Mouse (Mus musculus) cerebellum, postnatal 14 days (tissue): ENCODE measurements around the gene Sgce.
"Not testable (repeated sequence)": the region's sequence is repeated elsewhere in the genome, so short reads cannot be mapped to it uniquely, and the experiment has no call there.

Experiments
- DNase-seq, 2 experiments: peaks; one replicate each; pipeline ENCODE4 v3.0.0; 2021; ENCODE audit warnings: mixed read lengths in 2 of 2

The Sgce gene

DNA sequence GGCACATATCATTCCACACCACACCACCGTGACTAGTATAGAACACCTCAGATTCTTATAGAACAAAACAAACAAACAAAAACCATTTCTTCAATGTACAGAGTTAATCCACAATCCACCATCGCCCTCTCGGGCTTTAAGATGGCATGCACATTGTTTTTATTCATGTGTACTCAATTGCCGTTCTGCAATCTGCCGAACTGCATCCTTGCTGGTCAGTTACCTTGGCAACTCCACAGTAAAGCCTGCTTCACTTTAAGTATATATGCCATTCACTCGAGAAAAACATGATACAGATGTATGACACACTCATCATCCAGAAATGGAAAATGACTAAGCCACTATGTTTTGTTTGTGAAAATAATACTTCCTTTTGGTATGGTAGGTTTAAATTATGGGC, 24.9 kb downstream of the Sgce start:
- no peak for DNase-seq

DNA sequence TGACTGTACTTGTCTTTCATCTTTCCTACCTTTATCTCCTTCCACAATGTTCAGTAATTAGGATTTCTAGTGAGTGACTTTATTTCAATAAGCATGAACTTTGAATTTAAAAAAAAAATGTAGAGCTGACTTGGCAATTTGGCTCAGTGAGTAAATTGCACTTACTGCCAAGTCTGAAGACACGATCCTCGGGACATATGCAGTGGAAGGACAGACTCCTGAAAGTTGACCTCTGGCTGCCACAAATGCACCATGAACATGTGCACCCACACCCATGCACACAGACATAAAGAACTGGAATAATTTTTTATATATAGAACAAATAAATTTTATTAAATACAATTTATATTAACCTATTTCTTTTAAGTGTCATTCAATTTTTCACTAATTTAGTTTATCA, 29.7 kb downstream of the Sgce start:
- DNase-seq, result no peak

GRCm38 (mm10) chr6:4716171-4716570, 30.8 kb downstream of the Sgce start:
- no peak for DNase-seq

GRCm38 (mm10) chr6:4708971-4709370, 38.0 kb downstream of the Sgce start:
- no peak for DNase-seq

DNA sequence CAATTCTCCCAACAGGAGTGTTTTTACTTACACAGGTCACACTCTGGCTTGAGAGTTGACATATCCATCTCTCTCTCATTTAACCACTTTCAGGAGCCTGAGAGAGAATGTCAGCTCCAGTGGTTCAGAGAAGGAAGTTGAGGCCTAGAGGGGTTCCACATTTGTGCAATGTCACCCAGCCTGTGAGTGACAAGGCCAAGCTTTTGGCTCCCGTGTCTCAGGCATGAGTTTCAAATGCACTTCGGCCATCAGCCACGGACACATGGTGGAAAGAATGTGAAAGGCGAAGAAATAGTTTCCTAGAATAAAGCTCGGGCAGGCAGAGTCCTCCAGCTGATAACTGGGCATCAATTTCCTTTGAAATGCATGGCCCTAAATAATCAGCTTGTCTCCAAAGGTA, 40.6 kb downstream of the Sgce start:
- DNase-seq, result no peak

- DNase-seq, result no peak
Measured at GRCm38 (mm10) chr6:4703908-4704307, 43.1 kb downstream of the Sgce start.

DNA sequence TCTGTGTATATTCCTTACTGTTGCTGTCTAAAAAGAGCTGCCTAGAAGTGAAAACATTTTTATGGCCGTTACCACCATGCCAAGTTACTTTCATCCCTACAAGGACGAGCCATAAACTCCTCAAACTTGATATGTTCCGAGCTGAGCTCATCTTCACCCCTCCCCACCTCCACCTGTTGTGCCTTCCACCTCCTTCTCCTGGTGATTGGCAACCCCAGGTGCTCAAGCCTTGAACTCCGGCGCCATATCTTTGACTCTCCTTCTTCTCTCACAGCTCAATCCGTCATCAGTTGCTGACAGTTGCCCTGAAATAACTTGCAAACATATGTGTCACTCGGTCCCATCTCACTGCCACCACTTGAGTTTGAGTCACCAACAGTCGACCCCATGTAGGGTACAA, 45.4 kb downstream of the Sgce start:
- no peak for DNase-seq

- no peak for DNase-seq
Measured at GRCm38 (mm10) chr6:4695778-4696177, 51.2 kb downstream of the Sgce start.

GRCm38 (mm10) chr6:4694672-4695231, 52.3 kb downstream of the Sgce start:
- DNase-seq, result no peak

DNA sequence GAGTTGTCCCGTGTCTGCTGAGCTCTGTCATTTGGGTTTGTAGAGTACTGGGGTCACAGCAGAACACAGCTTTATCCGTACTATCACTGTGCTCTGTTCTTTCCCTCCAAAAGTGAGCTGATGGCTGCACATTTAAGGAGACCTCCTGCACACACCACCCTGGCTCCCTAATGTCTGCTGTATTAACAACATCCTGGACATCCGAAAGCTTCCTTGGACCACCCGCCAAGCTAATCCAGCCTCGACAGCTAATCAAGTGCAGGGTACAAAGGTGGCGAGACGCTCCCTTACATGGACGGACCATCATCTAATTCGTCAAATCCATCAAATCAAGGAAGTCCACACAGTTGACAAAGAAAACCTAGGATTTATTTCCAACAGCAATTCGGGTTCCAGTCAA, 53.5 kb downstream of the Sgce start:
- DNase-seq, result no peak

- no peak for DNase-seq
Measured at GRCm38 (mm10) chr6:4690438-4690837, 56.6 kb downstream of the Sgce start.

GRCm38 (mm10) chr6:4684706-4685340, 62.2 kb downstream of the Sgce start:
- DNase-seq, result no peak

GRCm38 (mm10) chr6:4680576-4680975, 66.4 kb downstream of the Sgce start:
- DNase-seq, result no peak

DNA sequence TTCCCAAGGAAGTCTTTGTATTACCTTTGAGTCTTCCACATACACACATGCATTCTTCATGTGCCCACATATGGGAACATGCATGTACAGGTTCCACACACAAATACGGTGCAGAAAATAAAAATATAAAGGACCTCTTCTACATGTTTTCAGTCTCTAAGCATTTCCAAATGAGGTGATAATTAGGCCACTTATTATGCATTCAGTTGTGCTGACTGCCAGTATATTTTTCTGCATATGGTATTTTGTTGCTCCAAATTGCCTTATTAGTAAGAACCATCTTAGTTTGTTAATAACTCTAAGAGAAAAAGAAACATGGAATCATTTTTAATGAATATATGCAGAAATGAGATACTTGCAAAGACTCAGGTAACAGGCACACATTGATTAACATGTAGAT, 67.0 kb downstream of the Sgce start:
- DNase-seq, result no peak

DNA sequence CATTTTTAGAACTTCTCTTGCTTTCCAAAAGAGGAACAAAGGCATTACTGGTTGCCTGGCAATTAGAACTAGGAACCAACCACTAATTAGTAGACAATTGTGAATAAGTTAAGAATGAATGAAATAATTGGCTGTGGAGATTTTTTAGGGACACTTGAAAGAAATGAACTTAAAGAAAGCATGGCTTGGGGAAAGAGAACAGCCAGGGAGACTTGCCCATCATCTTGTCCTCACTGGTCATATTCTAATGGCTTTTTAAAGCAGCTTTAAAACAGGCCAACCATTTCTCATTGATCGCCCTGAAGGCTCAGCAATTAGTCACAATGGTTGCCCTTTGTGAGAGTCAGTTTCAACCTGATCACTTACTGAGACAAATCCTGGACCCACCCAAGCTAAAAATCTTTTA, 69.6 kb downstream of the Sgce start:
- DNase-seq, result no peak

- DNase-seq, result no peak
Measured at GRCm38 (mm10) chr6:4665154-4665553, 81.9 kb downstream of the Sgce start.

GRCm38 (mm10) chr6:4664313-4664712, 82.7 kb downstream of the Sgce start:
- no peak for DNase-seq

GRCm38 (mm10) chr6:4663516-4663915, 83.5 kb downstream of the Sgce start:
- no peak for DNase-seq

GRCm38 (mm10) chr6:4658861-4659260, 88.1 kb downstream of the Sgce start:
- no peak for DNase-seq

GRCm38 (mm10) chr6:4655924-4656323, 91.1 kb downstream of the Sgce start:
- DNase-seq, result no peak

- DNase-seq, result no peak
Measured at GRCm38 (mm10) chr6:4655466-4655865, 91.5 kb downstream of the Sgce start.

- DNase-seq, result not testable (repeated sequence)
Measured at GRCm38 (mm10) chr6:4653741-4654140, 93.3 kb downstream of the Sgce start.

DNA sequence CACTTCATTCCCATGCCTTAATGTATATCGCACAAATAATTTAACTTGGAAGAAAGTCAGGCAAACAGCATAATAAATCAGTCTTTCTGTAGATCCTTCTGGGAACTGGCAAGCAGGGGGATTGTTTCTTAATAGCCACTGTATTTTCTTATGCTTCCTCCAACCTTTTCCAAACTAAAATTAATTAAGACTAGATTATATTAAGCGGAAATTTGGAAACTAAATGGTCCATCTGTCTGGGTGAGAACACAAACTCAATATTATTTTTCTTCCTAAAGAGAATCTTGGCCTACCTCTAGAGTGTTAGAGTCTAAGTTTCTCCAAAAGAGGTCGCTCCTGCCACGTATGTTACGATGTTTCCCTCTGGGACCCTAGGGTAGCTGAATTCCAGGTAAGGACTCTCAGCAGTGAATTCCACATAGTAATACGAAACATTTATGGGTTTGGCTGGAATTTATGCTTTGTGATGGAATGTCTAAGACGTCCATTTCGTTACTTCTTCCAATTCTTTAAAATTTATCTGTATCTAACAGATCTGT, 94.3 kb downstream of the Sgce start:
- DNase-seq, result no peak

DNA sequence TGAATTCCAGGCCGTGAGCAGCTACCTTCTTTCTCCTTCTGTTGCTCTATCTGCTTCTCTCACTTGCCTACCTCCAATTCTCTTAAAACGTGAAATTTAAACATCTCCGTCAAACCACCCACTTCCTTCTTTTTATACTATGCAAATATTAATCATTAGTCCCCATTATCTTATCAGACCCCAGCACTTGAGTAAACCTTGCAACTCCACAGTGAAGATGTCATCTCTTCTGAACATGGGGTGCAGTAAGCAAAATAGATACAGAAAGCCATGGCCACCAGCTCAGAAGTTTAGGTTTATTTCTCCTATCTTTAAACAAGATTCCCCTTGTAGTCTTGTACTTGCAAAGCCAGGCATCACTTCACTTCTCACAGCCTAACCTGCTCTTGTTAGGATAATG, 99.7 kb downstream of the Sgce start:
- no peak for DNase-seq

DNA sequence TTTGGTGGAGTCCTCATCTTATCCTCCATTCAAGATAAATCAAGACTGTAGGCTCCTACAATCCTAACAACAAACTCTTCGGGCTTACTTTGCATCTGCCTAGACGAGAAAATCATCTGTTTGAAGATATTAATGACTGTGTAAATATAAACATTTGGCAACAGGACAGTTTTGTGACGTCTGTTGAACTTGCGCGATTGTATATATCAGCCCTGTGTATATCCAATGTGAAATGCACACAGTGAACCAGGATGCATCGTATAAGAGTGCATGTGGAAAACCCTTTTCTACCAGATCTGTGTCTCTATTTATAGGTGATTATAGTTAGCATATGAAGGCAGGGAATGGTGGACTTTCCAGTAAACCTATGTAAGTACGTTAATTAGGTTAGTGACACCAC, 104.9 kb downstream of the Sgce start:
- DNase-seq, result no peak
